Mouse (Mus musculus) kidney, adult 2 months (tissue): ENCODE data around the gene Magi2. TPM values are rescaled to one million over a fixed set of nuclear protein-coding genes. Genes with fewer than 3 reads are reported as not detected.
A peak's percentile ranks its signal among the peaks of the same experiment; 100 is the strongest.

ENCODE experiments used
- DNase-seq: peaks from one replicate; pipeline ENCODE4 v3.0.0; 2021
- H3K27ac ChIP-seq: fragments of 200-500 bp; 2 replicates; pipeline ENCODE4 v1.5.1; 2012; ENCODE audit warnings: low read depth, low read length, control low read depth, inconsistent platforms; ENCODE audit not compliant: insufficient read depth
- H3K27me3 ChIP-seq: fragments of 200-500 bp; replicated peaks from 2 replicates; pipeline ENCODE4 v1.6.1; 2012; ENCODE audit warnings: mild to moderate bottlenecking, moderate library complexity, low read length, inconsistent platforms; ENCODE audit not compliant: control insufficient read depth, insufficient read depth
- H3K36me3 ChIP-seq: fragments of 200-500 bp; 2 replicates; pipeline ENCODE4 v1.6.1; 2012; ENCODE audit warnings: mild to moderate bottlenecking, moderate library complexity, low read length, inconsistent platforms; ENCODE audit not compliant: control insufficient read depth, insufficient read depth
- H3K4me1 ChIP-seq: fragments of 200-500 bp; 2 replicates; pipeline ENCODE4 v1.6.1; 2011; ENCODE audit warnings: low read length; ENCODE audit not compliant: control insufficient read depth, insufficient read depth
- H3K4me3 ChIP-seq: fragments of 200-500 bp; 2 replicates; pipeline ENCODE4 v1.5.1; 2011; ENCODE audit warnings: mild to moderate bottlenecking, low read depth, low read length, control low read depth; ENCODE audit not compliant: insufficient read depth
- CTCF ChIP-seq: fragments of 200-500 bp; conservative IDR thresholded peaks from 2 replicates; pipeline ENCODE4 v1.5.1; 2011; ENCODE audit warnings: low read depth, mild to moderate bottlenecking, control low read depth, low read length, moderate library complexity, mixed read lengths; ENCODE audit not compliant: insufficient read depth, insufficient read length
- POLR2A ChIP-seq: fragments of 200-500 bp; IDR thresholded peaks from one replicate; pipeline ENCODE4 v1.6.1; 2011; ENCODE audit warnings: low read depth, low read length, control low read depth
- WGBS: fragments of 180-500 bp; shearing (Covaris S2); methylation state at CpG from one replicate; pipeline ENCODE4 v1.1.7; 2018; 5-methylcytosine and 5-hydroxymethylcytosine counted together
- polyA plus RNA-seq: library from polyadenylated mRNA; depleted of rRNA; stranded (reverse); fragments of >200 nt; gene quantifications from 2 replicates; pipeline ENCODE4 v1.2.3, GENCODE M21; 2012

The Magi2 gene
- polyA plus RNA-seq, 1 experiment = 6.1 TPM

GRCm38 (mm10) chr5:19891693-19892092, 664.9 kb downstream of the Magi2 start:
- Histone ChIP-seq H3K4me3 (no peak overlapping the region), H3K4me1 (no peaks in the 10 kb centered on the region), H3K27me3 (no peaks in the 10 kb centered on the region), H3K27ac (no peak overlapping the region), H3K36me3 (no peaks in the 10 kb centered on the region)
- no peak for TF ChIP-seq CTCF
- TF ChIP-seq POLR2A = no peak
- WGBS = 74% methylated on average over 3 of the region's 3 CpGs
- no peak for DNase-seq

GRCm38 (mm10) chr5:19895893-19896292, 669.1 kb downstream of the Magi2 start:
- TF ChIP-seq CTCF (no peak), POLR2A (no peak)
- H3K4me1 ChIP-seq = no peaks in the 10 kb centered on the region
- H3K27me3 ChIP-seq = no peaks in the 10 kb centered on the region
- no peaks in the 10 kb centered on the region for H3K36me3 ChIP-seq
- DNase-seq = no peak
- H3K4me3 ChIP-seq = no peak overlapping the region
- 76% methylated on average over 6 of the region's 6 CpGs for WGBS
- H3K27ac ChIP-seq = no peak overlapping the region

- no peak for TF ChIP-seq CTCF
- TF ChIP-seq POLR2A = no peak
- no peak overlapping the region for H3K4me3 ChIP-seq
Observed at GRCm38 (mm10) chr5:19901625-19902024, 674.8 kb downstream of the Magi2 start.

GRCm38 (mm10) chr5:19906636-19907035, 679.8 kb downstream of the Magi2 start:
- H3K4me1 ChIP-seq = peaks cover 6% of the 10 kb centered on the region
- no peak for TF ChIP-seq CTCF
- TF ChIP-seq POLR2A = no peak
- H3K27me3 ChIP-seq = no peaks in the 10 kb centered on the region
- no peak for DNase-seq
- H3K36me3 ChIP-seq = no peaks in the 10 kb centered on the region
- H3K27ac ChIP-seq = no peak overlapping the region
- H3K4me3 ChIP-seq = no peak overlapping the region
- 89% methylated on average over 4 of the region's 4 CpGs for WGBS

More at GRCm38 (mm10) chr5:19901625-19902024, 674.8 kb downstream of the Magi2 start:
- H3K27ac ChIP-seq = no peak overlapping the region
- H3K27me3 ChIP-seq = no peaks in the 10 kb centered on the region
- H3K4me1 ChIP-seq = no peaks in the 10 kb centered on the region
- WGBS = 75% methylated on average over 8 of the region's 8 CpGs
- no peak for DNase-seq
- no peaks in the 10 kb centered on the region for H3K36me3 ChIP-seq

- peaks cover 6% of the 10 kb centered on the region for H3K4me1 ChIP-seq
- H3K27ac ChIP-seq = no peak overlapping the region
- WGBS = 13% methylated on average over 12 of the region's 12 CpGs
- peak overlapping the region; percentile 42; the same call in 1 of the 2 replicates for H3K4me3 ChIP-seq
- no peak for DNase-seq
- no peaks in the 10 kb centered on the region for H3K27me3 ChIP-seq
- no peak for TF ChIP-seq POLR2A
- no peak for TF ChIP-seq CTCF
- H3K36me3 ChIP-seq = no peaks in the 10 kb centered on the region
Observed at GRCm38 (mm10) chr5:19907381-19907982, 680.6 kb downstream of the Magi2 start.

GRCm38 (mm10) chr5:19907983-19908705, 681.3 kb downstream of the Magi2 start:
- peak overlapping the region; percentile 42 for H3K4me3 ChIP-seq
- WGBS = 6% methylated on average over 16 of the region's 16 CpGs

GRCm38 (mm10) chr5:19908706-19909060, 681.8 kb downstream of the Magi2 start:
- no peak overlapping the region for H3K27ac ChIP-seq
- 5% methylated on average over 5 of the region's 5 CpGs for WGBS
- TF ChIP-seq CTCF (no peak), POLR2A (no peak)
- peaks cover 6% of the 10 kb centered on the region for H3K4me1 ChIP-seq
- DNase-seq = no peak
- H3K27me3 ChIP-seq = no peaks in the 10 kb centered on the region
- H3K4me3 ChIP-seq = no peak overlapping the region
- no peaks in the 10 kb centered on the region for H3K36me3 ChIP-seq

More at GRCm38 (mm10) chr5:19907983-19908705, 681.3 kb downstream of the Magi2 start:
- no peak for DNase-seq
- Histone ChIP-seq H3K27me3 (no peaks in the 10 kb centered on the region), H3K4me1 (peaks cover 6% of the 10 kb centered on the region), H3K36me3 (no peaks in the 10 kb centered on the region), H3K27ac (no peak overlapping the region)
- TF ChIP-seq POLR2A (no peak), CTCF (no peak)
